Mouse (Mus musculus) testis, adult 2 months (tissue): ENCODE data around the gene Cyfip2. TPM values are rescaled to one million over a fixed set of nuclear protein-coding genes. Genes with fewer than 3 reads are reported as not detected.

Experiments used
- H3K27ac ChIP-seq: fragments of 200-500 bp; 2 replicates; pipeline ENCODE4 v1.5.1; 2012; ENCODE audit warnings: low read depth, low read length; ENCODE audit not compliant: control insufficient read depth, insufficient read depth
- H3K27me3 ChIP-seq: fragments of 200-500 bp; 2 replicates; pipeline ENCODE4 v1.6.1; 2012; ENCODE audit warnings: mild to moderate bottlenecking, low read length, moderate library complexity; ENCODE audit not compliant: control insufficient read depth, insufficient read depth
- H3K36me3 ChIP-seq: fragments of 200-500 bp; 2 replicates; pipeline ENCODE4 v1.6.1; 2012; ENCODE audit warnings: mild to moderate bottlenecking, low read length; ENCODE audit not compliant: control insufficient read depth, insufficient read depth
- H3K4me1 ChIP-seq: fragments of 200-500 bp; 2 replicates; pipeline ENCODE4 v1.6.1; 2012; ENCODE audit warnings: low read length; ENCODE audit not compliant: control insufficient read depth, insufficient read depth
- H3K4me3 ChIP-seq: fragments of 200-500 bp; 2 replicates; pipeline ENCODE4 v1.5.1; 2012; ENCODE audit warnings: low read depth, mild to moderate bottlenecking, low read length, moderate library complexity, mixed read lengths; ENCODE audit not compliant: control insufficient read depth
- CTCF ChIP-seq: fragments of 200-500 bp; IDR thresholded peaks from 2 replicates; pipeline ENCODE4 v1.5.1; 2012; ENCODE audit warnings: low read depth, mild to moderate bottlenecking, inconsistent platforms, low read length, moderate library complexity; ENCODE audit not compliant: control insufficient read depth, insufficient read depth, insufficient replicate concordance
- POLR2A ChIP-seq: fragments of 200-500 bp; IDR thresholded peaks from 2 replicates; pipeline ENCODE4 v1.6.1; 2012; ENCODE audit warnings: low read depth, mild to moderate bottlenecking, inconsistent platforms, low read length, moderate library complexity; ENCODE audit not compliant: control insufficient read depth
- polyA plus RNA-seq: library from polyadenylated mRNA; depleted of rRNA; stranded (reverse); fragments of >200 nt; gene quantifications from 2 replicates; pipeline ENCODE4 v1.2.3, GENCODE M21; 2012

Gene Cyfip2
- polyA plus RNA-seq, 1 experiment, result 1.6 TPM

- Histone ChIP-seq H3K27ac (no peak overlapping the region), H3K36me3 (no peaks in the 10 kb centered on the region), H3K4me1 (no peaks in the 10 kb centered on the region), H3K4me3 (no peak overlapping the region), H3K27me3 (no peaks in the 10 kb centered on the region)
- no peak for TF ChIP-seq CTCF
- TF ChIP-seq POLR2A, result no peak
These were observed 66.7 kb downstream of the Cyfip2 start for GRCm38 (mm10) chr11:46245926-46246325.

DNA sequence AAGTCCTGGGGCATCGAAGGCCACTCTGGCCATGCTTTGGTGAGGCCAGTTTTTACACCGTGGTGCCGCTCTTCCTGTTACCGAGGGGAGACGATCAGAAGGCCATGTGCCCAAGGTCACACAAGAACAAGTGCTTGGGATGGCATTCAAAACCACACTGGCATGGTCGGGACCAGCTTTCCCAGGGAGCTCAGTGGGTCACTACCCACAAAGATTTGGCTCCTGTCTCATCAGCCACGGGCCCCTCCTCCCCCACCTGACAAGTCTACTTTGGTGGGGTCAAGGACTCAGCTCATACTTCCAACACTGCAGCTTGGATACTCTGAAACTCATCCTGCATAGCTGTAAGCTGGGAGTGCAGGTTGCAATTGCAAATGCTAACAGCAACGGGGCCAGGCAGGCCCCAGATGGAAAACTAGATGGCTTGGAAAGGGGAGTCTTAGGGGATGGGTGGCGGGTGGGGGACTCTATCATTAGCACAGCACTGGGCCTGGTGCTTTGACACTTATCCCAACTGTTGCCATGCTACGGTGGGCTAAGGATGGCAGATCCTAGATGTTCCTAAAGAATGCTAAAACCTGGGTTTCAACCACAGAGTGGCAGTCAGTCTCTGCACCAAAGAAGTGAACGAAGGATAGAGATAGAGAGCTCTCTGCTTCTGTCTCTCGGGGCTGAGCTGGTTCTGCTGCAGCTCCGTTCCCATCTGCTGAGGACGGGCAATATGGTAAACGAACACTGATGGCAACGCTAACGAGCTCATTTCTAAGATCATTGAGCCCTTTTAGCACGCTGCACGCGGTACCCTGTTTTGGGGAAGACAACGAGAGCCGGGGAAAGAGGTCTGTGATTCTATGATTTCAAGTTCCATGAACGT, 67.7 kb downstream of the Cyfip2 start:
- TF ChIP-seq POLR2A (no peak), CTCF (no peak)
- no peak overlapping the region for H3K27ac ChIP-seq
- no peaks in the 10 kb centered on the region for H3K36me3 ChIP-seq
- H3K4me1 ChIP-seq, result no peaks in the 10 kb centered on the region
- H3K27me3 ChIP-seq, result no peaks in the 10 kb centered on the region
- no peak overlapping the region for H3K4me3 ChIP-seq

GRCm38 (mm10) chr11:46241985-46242384, 70.7 kb downstream of the Cyfip2 start:
- no peaks in the 10 kb centered on the region for H3K27me3 ChIP-seq
- no peaks in the 10 kb centered on the region for H3K36me3 ChIP-seq
- no peak overlapping the region for H3K4me3 ChIP-seq
- H3K27ac ChIP-seq, result no peak overlapping the region
- no peaks in the 10 kb centered on the region for H3K4me1 ChIP-seq
- TF ChIP-seq CTCF (no peak), POLR2A (no peak)

GRCm38 (mm10) chr11:46241150-46241673, 71.4 kb downstream of the Cyfip2 start:
- no peak overlapping the region for H3K27ac ChIP-seq
- no peak for TF ChIP-seq CTCF
- H3K4me1 ChIP-seq, result no peaks in the 10 kb centered on the region
- no peaks in the 10 kb centered on the region for H3K27me3 ChIP-seq
- H3K36me3 ChIP-seq, result no peaks in the 10 kb centered on the region
- H3K4me3 ChIP-seq, result no peak overlapping the region

- TF ChIP-seq POLR2A, result no peak
- peak; percentile 19; the same call in 1 of the 2 replicates for TF ChIP-seq CTCF
- Histone ChIP-seq H3K4me3 (no peak overlapping the region), H3K27ac (no peak overlapping the region), H3K36me3 (no peaks in the 10 kb centered on the region), H3K27me3 (no peaks in the 10 kb centered on the region), H3K4me1 (no peaks in the 10 kb centered on the region)
These were observed 75.7 kb downstream of the Cyfip2 start for GRCm38 (mm10) chr11:46236976-46237375.

- Histone ChIP-seq H3K4me3 (no peak within 1 kb of the TSS), H3K36me3 (no peaks in the 10 kb centered on the region), H3K27ac (no peak within 1 kb of the TSS), H3K4me1 (no peaks in the 10 kb centered on the region), H3K27me3 (no peaks in the 10 kb centered on the region)
- TF ChIP-seq POLR2A, result no peak
- no peak for TF ChIP-seq CTCF
These were observed 77.3 kb downstream of the Cyfip2 start, which contains the start of gene Fndc9 for GRCm38 (mm10) chr11:46235334-46235733. Fndc9 (plus strand) TSS chr11:46235531.

DNA sequence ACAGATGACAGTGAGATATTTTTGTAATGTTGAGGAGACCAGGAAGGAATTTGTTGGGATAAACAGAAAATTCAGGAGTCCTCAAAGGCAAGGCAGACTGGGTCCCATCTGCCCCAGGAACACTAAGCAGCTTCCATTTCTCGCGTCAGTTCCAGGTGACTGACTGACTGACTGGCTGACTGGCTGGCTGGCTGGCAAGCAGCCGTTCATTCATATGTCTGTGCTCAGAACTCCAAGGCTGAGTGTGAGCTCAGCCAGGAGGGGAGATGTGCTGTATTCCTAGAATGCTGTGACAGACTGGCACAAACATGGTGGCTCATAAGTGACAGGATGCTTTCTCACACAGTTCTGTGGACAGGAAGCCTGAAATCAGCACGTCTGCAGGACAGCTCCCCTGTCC, 78.7 kb downstream of the Cyfip2 start:
- no peak overlapping the region for H3K27ac ChIP-seq
- TF ChIP-seq POLR2A (no peak), CTCF (no peak)
- no peaks in the 10 kb centered on the region for H3K27me3 ChIP-seq
- no peak overlapping the region for H3K4me3 ChIP-seq
- H3K4me1 ChIP-seq, result no peaks in the 10 kb centered on the region
- H3K36me3 ChIP-seq, result no peaks in the 10 kb centered on the region
